Mouse (Mus musculus) lung, embryonic 15.5 days (tissue): ENCODE measurements at regions not wholly inside any gene's neighbourhood (a gene's known extent, or its start where the extent isn't known, plus 50 kb on each side); places are given as distances from the start of the nearest gene placed in this dataset.

Experiments
- ATAC-seq: fragments of 200-750 bp; cut with Nextera tagmentation; 2 replicates; pipeline ENCODE4 v1.8.0; 2017; ENCODE audit warnings: moderate number of reproducible peaks, borderline replicate concordance; ENCODE audit not compliant: low FRiP score, low TSS enrichment; ENCODE audit errors: extremely low read depth
- H3K27ac ChIP-seq: fragments of 300-500 bp; sonication (generic); 2 replicates; pipeline ENCODE4 v1.5.1; 2015; ENCODE audit warnings: moderate library complexity, mild to moderate bottlenecking, inconsistent platforms
- H3K27me3 ChIP-seq: fragments of 300-500 bp; sonication (generic); 2 replicates; pipeline ENCODE4 v1.6.1; 2015; ENCODE audit warnings: inconsistent platforms
- H3K36me3 ChIP-seq: fragments of 300-500 bp; sonication (generic); 2 replicates; pipeline ENCODE4 v1.6.1; 2015; ENCODE audit warnings: inconsistent platforms
- H3K4me1 ChIP-seq: fragments of 300-500 bp; sonication (generic); 2 replicates; pipeline ENCODE4 v1.6.1; 2015; ENCODE audit warnings: inconsistent platforms
- H3K4me2 ChIP-seq: fragments of 300-500 bp; sonication (generic); 2 replicates; pipeline ENCODE4 v1.6.1; 2015; ENCODE audit warnings: inconsistent platforms, mild to moderate bottlenecking, moderate library complexity
- H3K4me3 ChIP-seq: fragments of 300-500 bp; sonication (generic); 2 replicates; pipeline ENCODE4 v1.5.1; 2015; ENCODE audit warnings: mild to moderate bottlenecking, inconsistent platforms
- H3K9ac ChIP-seq: fragments of 300-500 bp; sonication (generic); 2 replicates; pipeline ENCODE4 v1.6.1; 2015; ENCODE audit warnings: inconsistent platforms
- H3K9me3 ChIP-seq: fragments of 300-500 bp; sonication (generic); 2 replicates; pipeline ENCODE4 v1.6.1; 2016; ENCODE audit warnings: inconsistent platforms
- WGBS: fragments of 180-500 bp; shearing (Covaris S2); methylation state at CpG from one replicate; pipeline ENCODE4 v1.1.7; 2015; 5-methylcytosine and 5-hydroxymethylcytosine counted together

DNA sequence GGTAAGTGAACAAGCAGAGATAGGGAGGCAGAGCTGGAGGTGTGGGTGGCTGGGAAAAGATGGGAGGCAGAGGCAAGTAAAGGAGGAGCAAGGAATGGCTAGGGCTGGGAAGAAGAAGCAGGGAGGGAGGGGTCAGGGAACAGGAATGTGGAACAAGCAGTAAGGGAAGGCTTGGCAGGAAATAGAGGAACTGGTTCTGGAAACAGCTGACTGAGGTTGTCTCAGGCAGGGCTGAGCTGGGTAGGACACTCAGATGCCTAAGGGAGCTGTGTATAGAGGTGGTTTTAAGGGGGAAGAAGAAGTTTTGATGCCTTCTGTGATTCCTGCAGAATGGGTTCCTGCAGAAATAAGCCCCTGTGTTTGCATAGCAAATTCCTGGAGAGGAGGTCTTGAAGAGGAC lies 92.7 kb downstream of the Nucb2 start:
- H3K27ac ChIP-seq, result no peak overlapping the region
- no peaks in the 10 kb centered on the region for H3K27me3 ChIP-seq
- no peaks in the 10 kb centered on the region for H3K9me3 ChIP-seq
- ATAC-seq, result no peak
- no peaks in the 10 kb centered on the region; the same call in 1 of the 2 replicates for H3K4me1 ChIP-seq
- no peak overlapping the region for H3K4me2 ChIP-seq
- no peak overlapping the region for H3K9ac ChIP-seq
- no peak overlapping the region for H3K4me3 ChIP-seq
- no peaks in the 10 kb centered on the region for H3K36me3 ChIP-seq

DNA sequence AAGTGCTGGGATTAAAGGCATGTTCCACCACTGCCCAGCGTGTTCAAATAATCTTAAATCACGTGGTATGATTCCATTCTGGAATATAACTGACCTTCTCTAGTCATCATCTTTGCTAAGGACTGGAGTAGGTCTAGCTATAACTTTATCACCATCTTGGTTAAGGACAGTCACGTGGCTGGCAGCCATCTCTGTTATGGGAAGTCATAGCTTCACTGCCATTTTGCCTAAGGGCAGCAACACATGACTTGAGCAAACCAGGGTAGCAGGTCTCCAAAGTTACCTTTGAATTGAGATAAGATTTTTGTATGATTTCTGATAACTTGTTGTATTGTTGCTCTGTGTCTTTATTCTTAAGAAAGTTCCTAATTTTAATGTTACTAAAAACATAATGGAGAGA lies 96.2 kb downstream of the Nucb2 start:
- Histone ChIP-seq H3K4me3 (no peak overlapping the region), H3K9ac (no peak overlapping the region), H3K9me3 (no peaks in the 10 kb centered on the region), H3K4me1 (no peaks in the 10 kb centered on the region; the same call in 1 of the 2 replicates), H3K27ac (no peak overlapping the region), H3K36me3 (no peaks in the 10 kb centered on the region), H3K4me2 (no peak overlapping the region), H3K27me3 (no peaks in the 10 kb centered on the region)
- ATAC-seq, result no peak
- whole genome bisulfite sequencing, result 77% methylated on average over 3 of the region's 3 CpGs

DNA sequence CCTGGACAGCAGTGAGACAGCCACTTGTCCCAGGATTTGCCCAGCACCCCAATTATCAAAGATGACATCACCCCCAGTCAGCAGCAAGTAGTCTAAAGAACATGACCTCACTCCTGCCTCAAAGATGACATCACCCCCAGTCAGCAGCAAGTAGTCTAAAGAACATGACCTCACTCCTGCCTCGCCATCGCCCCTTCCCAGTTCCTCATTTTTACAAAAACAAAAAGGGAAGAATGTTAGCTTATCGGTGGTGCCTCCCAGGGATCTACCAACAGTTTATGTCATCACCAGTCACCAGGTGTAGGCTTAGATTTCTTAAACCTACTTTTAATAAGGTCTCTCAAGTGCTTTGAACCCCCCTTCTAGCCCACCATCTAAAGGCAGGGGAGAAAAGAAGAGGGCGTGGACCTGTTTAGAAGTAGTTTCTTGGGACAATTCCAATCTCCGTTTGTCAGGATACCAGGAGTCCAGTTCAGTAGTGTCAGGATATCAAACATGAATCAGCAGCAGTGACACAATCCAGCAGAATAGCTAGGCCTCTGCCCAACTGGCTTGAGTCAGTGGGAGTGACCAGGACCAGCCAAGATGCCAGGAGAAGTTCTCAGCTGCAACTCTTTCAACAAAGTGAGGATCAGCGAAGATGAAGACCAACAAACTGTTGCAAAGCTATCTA lies 99.1 kb downstream of the Nucb2 start:
- whole genome bisulfite sequencing, result 63% methylated on average over 6 of the region's 6 CpGs
- no peak for ATAC-seq
- H3K4me1 ChIP-seq, result peaks cover 5% of the 10 kb centered on the region
- no peaks in the 10 kb centered on the region for H3K9me3 ChIP-seq
- H3K9ac ChIP-seq, result no peak overlapping the region
- no peak overlapping the region for H3K4me2 ChIP-seq
- H3K27me3 ChIP-seq, result no peaks in the 10 kb centered on the region
- H3K4me3 ChIP-seq, result no peak overlapping the region
- no peaks in the 10 kb centered on the region for H3K36me3 ChIP-seq
- H3K27ac ChIP-seq, result no peak overlapping the region

DNA sequence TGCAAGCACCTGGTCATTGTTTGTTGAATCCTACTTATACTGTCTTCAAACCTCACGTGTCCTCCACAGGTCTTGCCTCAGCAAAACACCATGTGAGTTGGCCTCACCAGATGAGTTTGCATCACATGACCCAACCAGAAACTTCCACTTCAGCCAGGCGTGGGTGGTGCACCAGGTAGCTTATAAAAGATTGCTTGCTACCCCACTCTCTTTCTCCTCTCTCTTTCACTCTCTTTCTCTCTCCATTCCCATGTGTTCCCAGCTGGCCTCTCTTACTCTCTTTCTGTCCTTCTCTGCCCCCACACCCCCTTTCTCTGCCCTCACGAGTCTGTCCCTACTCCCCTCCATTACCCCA lies 99.6 kb downstream of the Nucb2 start:
- no peak overlapping the region for H3K27ac ChIP-seq
- H3K4me2 ChIP-seq, result no peak overlapping the region
- no peaks in the 10 kb centered on the region for H3K36me3 ChIP-seq
- no peak overlapping the region for H3K9ac ChIP-seq
- no peak; the same call in 1 of the 2 replicates for ATAC-seq
- peaks cover 5% of the 10 kb centered on the region for H3K4me1 ChIP-seq
- WGBS, result 73% methylated on average over 3 of the region's 3 CpGs
- H3K27me3 ChIP-seq, result no peaks in the 10 kb centered on the region
- H3K4me3 ChIP-seq, result no peak overlapping the region
- no peaks in the 10 kb centered on the region for H3K9me3 ChIP-seq

DNA sequence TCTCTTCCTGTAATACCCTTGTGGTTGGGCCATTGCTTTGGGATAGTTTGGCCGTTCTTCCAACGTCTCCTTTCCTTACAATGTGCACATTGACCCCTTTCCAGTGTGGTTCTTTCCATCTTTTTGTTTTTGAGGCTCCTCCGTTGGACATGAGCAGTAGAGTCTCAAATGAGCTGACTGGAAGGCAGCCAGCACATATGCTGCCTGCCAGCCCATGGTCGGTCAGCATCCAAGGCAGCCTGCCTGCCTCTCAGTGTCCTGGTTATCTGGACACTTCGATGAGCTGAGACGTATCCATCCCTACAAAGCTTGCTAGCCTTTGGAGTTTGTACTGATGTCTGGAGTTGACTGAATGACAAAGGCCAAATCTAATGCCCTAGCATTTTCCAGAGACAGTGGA lies 102.1 kb downstream of the Nucb2 start:
- Histone ChIP-seq H3K4me1 (peaks cover 5% of the 10 kb centered on the region), H3K9me3 (no peaks in the 10 kb centered on the region), H3K9ac (no peak overlapping the region), H3K27ac (no peak overlapping the region), H3K27me3 (no peaks in the 10 kb centered on the region), H3K4me3 (no peak overlapping the region), H3K4me2 (no peak overlapping the region), H3K36me3 (no peaks in the 10 kb centered on the region)
- 60% methylated on average over 6 of the region's 6 CpGs for WGBS
- ATAC-seq, result no peak

DNA sequence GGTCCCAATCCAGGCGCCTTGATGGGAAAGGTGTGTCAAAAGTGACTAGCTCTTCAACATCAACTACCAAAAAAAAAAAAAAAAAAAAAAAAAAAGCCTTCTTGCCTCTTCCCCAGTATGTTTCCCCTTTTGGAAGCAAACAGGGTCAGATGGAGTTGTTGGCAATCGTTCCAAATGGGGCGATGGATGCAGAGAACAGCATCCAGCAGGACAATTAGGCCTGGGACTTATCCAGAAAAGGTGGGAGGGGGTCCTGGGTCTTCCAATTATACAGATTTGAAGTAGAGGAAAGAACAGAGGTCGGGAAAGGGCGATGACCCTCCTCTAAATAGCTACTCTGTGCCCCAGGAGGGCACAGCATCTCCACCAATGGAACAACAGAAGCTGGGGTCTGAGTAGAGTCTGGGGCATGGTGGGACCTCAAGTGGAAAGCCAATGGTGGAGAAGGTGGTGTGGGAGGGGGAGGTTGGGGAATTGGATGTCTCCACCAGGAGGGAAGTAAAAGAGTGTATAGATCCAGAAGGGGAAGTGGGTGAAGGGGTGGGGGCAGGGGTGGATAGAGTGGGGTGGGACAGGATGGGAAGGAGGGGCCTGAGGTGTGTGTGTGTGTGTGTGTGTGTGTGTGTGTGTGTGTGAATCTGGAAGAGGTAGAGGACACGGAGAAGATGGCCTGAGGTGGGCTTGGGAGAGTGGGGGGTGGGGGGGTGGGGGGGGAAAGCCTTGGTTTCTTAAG lies 102.7 kb downstream of the Nucb2 start:
- Histone ChIP-seq H3K9ac (no peak overlapping the region), H3K27ac (no peak overlapping the region), H3K36me3 (no peaks in the 10 kb centered on the region), H3K9me3 (no peaks in the 10 kb centered on the region), H3K4me1 (peaks cover 5% of the 10 kb centered on the region), H3K4me3 (no peak overlapping the region), H3K4me2 (no peak overlapping the region), H3K27me3 (no peaks in the 10 kb centered on the region)
- no peak for ATAC-seq
- WGBS, result 59% methylated on average over 6 of the region's 6 CpGs

DNA sequence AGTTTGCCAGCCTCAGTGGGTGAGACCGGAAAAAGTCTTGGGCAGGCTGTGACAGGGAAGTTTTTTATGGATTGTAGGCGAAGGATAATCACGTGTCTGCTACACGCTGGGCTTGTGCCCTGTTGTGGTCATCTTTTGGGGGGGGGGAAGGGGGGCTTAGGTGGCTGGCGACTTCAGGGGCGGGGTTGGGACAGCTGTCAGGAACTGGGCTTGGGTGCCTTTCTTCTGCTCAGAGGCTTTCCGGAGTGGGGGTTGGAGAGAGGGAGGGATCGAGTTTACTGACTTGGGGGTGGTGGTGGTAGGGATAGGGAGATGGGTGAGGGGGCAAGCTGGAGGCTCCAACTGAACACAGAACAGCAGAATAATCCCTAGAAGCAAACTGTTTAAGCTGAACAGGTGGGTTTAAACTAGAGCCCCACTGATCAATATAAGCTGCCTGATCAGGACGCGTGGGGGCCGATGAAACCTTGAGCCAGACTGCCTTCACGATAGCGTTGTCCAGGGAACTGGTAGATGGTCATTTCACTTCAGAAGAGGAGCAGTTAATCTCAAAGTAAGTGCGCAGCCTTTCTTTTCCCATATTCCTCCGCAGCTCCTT lies 103.6 kb downstream of the Nucb2 start:
- H3K4me2 ChIP-seq, result peak overlapping the region; percentile 68
- no peak overlapping the region for H3K9ac ChIP-seq
- H3K4me3 ChIP-seq, result peak overlapping the region; percentile 31
- H3K9me3 ChIP-seq, result no peaks in the 10 kb centered on the region
- H3K27ac ChIP-seq, result no peak overlapping the region
- ATAC-seq, result no peak; the same call in 1 of the 2 replicates
- peaks cover 5% of the 10 kb centered on the region for H3K4me1 ChIP-seq
- no peaks in the 10 kb centered on the region for H3K27me3 ChIP-seq
- H3K36me3 ChIP-seq, result no peaks in the 10 kb centered on the region
- WGBS, result 7% methylated on average over 15 of the region's 15 CpGs

DNA sequence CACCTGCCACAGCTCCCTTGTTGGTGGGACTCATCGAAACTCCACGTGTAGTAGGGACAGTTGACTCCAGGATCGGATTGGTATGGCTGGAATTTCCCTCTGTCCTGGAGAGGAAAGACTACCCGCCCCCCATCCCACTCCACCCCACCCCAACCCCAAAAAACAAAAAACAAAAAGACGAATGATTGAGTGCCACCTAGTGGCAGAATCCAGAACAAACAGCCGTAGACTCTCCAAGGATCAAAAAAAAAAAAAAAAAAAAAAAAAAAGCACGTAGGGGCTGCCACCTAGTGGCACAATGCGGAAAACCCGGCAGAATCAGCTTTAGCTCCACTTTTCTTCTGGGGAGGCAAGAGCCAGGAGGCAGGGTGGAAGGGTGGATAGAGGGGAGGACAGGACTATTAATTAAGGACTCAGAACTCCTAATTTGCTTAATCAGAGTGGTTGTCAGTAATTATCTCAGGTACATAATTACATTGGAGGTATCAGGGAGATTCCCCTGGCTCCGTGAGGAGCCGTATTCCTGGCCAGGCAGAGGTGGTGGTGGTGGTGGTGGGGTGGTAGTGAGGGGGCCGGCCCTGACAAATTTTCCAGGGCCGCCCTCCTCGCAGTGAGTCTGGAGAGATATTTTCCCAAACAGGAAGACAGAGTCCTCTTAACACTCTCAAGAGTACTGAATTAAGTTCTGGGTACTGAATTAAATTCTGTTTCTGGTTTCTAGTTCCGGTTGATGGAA lies 104.3 kb downstream of the Nucb2 start:
- H3K27ac ChIP-seq, result no peak overlapping the region
- H3K36me3 ChIP-seq, result no peaks in the 10 kb centered on the region
- peak; percentile 55; the same call in 1 of the 2 replicates for ATAC-seq
- H3K4me2 ChIP-seq, result peak overlapping the region; percentile 68
- H3K9me3 ChIP-seq, result no peaks in the 10 kb centered on the region
- peak overlapping the region; percentile 31 for H3K4me3 ChIP-seq
- H3K4me1 ChIP-seq, result peaks cover 5% of the 10 kb centered on the region
- 27% methylated on average over 15 of the region's 15 CpGs for WGBS
- H3K27me3 ChIP-seq, result no peaks in the 10 kb centered on the region
- no peak overlapping the region for H3K9ac ChIP-seq

DNA sequence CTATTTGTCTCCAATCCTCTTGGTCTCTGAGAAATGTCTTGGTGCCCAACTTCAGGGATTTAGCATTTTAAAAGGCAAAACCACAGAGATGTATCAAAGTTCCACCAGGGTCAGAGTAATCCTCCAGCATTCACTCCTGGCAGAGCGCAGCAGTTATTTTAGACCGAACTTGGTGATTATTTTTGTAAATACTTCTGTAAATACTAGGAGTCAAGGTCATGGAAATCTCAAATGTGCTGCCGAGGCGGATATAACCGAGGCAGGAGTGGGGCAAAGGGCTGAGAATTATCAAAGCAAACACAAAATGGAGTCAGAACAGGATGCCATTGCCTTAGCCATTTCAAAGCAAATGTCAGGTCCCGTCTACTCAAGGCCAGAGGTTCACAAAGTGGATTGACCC lies 105.2 kb downstream of the Nucb2 start:
- WGBS, result 45% methylated on average over 6 of the region's 6 CpGs
- no peak for ATAC-seq
- Histone ChIP-seq H3K27ac (no peak overlapping the region), H3K27me3 (no peaks in the 10 kb centered on the region), H3K4me2 (no peak overlapping the region), H3K36me3 (no peaks in the 10 kb centered on the region), H3K9ac (no peak overlapping the region), H3K4me3 (no peak overlapping the region), H3K9me3 (no peaks in the 10 kb centered on the region), H3K4me1 (peaks cover 5% of the 10 kb centered on the region)

DNA sequence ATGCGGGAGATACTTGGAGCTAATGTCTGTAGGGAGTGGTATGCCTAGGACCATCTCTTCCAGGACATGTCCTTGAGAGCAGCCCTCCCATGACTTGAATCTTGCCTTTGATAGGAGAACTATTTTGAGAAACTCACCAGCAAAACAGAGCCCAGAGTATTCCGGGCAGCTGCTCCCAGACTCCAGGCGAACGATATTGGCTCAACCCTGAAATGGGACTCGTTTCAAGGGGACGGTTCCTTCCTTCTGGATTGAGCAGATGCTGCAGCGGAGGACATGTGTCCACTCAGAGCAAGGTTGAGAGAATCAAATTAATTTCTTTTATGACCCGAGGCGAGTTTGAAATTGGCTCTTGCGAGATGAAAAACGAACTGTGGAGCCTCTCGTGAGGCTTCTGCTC lies 105.7 kb downstream of the Nucb2 start:
- Histone ChIP-seq H3K27me3 (no peaks in the 10 kb centered on the region), H3K9ac (no peak overlapping the region), H3K36me3 (no peaks in the 10 kb centered on the region), H3K4me2 (no peak overlapping the region), H3K27ac (no peak overlapping the region), H3K4me1 (peaks cover 5% of the 10 kb centered on the region), H3K4me3 (no peak overlapping the region), H3K9me3 (no peaks in the 10 kb centered on the region)
- ATAC-seq, result no peak
- 80% methylated on average over 12 of the region's 12 CpGs for WGBS

DNA sequence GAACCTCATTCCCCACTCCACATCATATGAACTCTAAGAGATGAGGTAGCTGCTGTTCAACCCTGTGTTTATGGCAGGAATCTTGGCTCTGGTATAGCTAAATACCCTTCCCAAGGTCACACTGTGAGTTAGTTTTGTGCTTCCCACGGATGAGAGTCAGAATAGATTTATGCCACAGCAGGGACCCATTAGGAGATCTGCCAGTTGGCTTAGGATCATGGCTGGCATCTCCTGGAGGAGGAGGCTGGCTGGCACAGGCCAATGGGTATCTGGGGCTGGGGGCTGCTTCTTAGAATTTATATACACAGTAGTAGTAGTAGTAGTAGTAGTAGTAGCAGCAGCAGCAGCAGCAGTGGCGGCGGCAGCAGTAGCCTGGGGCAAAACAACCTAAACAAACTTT lies 111.8 kb downstream of the Nucb2 start:
- ATAC-seq, result no peak
- Histone ChIP-seq H3K4me3 (no peak overlapping the region), H3K27me3 (no peaks in the 10 kb centered on the region), H3K4me2 (no peak overlapping the region), H3K27ac (no peak overlapping the region), H3K4me1 (no peaks in the 10 kb centered on the region), H3K9me3 (no peaks in the 10 kb centered on the region), H3K9ac (no peak overlapping the region), H3K36me3 (no peaks in the 10 kb centered on the region)
- 75% methylated on average over 3 of the region's 3 CpGs for WGBS

DNA sequence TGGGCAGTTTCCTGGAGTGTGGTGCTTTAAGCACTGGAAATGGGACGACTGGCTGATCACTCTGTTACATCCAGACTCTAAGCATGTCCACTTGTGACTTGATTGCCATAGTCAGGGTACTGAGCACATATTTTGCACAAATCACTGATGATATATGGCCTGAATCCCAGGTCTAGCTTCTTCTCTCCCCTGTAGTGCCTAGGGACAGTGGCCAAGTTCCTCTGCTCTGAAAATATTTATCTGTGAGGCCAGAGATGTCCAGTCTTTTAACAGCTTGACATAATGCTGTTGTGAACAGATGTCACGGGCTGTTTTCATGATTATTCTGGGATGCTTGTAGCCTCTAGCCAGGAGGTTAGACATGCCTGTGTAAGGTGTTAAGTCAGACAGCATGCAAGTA lies 115.5 kb downstream of the Nucb2 start:
- Histone ChIP-seq H3K27me3 (no peaks in the 10 kb centered on the region), H3K4me1 (no peaks in the 10 kb centered on the region), H3K27ac (no peak overlapping the region), H3K9me3 (no peaks in the 10 kb centered on the region), H3K9ac (no peak overlapping the region), H3K36me3 (no peaks in the 10 kb centered on the region), H3K4me3 (no peak overlapping the region), H3K4me2 (no peak overlapping the region)
- no peak for ATAC-seq
- WGBS, result 56% methylated on average over 2 of the region's 2 CpGs
